Mouse (Mus musculus) CH12.LX (cell line): ENCODE measurements at regions not wholly inside any gene's neighbourhood (a gene's known extent, or its start where the extent isn't known, plus 50 kb on each side); places are given as distances from the start of the nearest gene placed in this dataset.

Source experiments
- POLR2A ChIP-seq: IDR thresholded peaks from 2 replicates; pipeline ENCODE4 v1.6.1; 2011; ENCODE audit warnings: low read depth, mild to moderate bottlenecking, improper control_type of control experiment, low read length
- ZMIZ1 ChIP-seq: IDR thresholded peaks from 2 replicates; pipeline ENCODE4 v1.6.1; 2012; ENCODE audit warnings: low read depth, mild to moderate bottlenecking, inconsistent platforms, low read length, improper control_type of control experiment

DNA sequence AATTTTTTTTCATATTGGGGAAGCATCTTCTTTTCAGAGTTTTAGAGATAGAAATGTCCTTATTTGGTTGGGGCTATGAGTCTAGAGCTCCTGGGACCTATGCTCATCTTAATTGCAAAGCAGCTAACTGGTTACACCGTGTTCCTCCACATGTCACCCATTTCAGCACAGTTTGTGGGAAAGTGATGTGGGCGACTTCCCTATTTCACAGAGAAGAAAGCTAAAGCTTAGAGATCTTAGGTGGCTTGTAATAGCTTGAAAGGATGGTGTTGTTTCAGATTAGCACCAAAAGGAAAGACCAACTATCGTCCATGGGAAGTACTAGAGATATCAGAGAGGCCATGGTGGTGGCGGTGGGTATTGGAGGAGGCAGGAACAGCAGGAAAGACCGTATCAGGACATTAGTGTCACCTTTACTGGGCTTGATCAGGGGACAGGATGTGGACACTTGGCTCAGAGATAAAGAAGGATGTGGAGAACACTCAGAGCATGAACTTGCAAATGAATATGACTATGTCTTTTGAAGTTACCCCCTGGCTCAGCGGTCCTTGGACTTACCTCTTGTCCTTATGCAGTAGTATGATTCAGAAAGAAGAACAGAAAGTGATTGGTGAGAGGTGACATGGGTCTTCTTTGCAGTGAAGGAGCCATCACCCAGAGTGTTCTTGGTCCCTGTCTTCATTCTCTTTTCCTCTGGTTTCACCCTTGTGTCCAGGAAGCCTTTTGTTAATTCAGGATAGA is 182.4 kb upstream of the Stt3b start:
- TF ChIP-seq ZMIZ1, result peak; percentile 63; the same call in 1 of the 2 replicates
- peak; percentile 43; the same call in 1 of the 2 replicates for TF ChIP-seq POLR2A
